Mouse (Mus musculus) gastrocnemius, adult 18-20 months (tissue): ENCODE measurements around the gene Cox19. TPM values are rescaled to one million over a fixed set of nuclear protein-coding genes. Genes with fewer than 3 reads are reported as not detected.

Source experiments
- DNase-seq: peaks from one replicate; pipeline ENCODE4 v3.0.0; 2021; ENCODE audit warnings: low spot score
- microRNA-seq: library from miRNA; unstranded; fragments of <30 nt; microRNA quantifications from one replicate; pipeline ENCODE4 v1.2.0, GENCODE M21; 2021
- total RNA-seq, 2 experiments: library from RNA; stranded (reverse); gene quantifications; 2 replicates each; pipeline ENCODE4 v1.2.3; 2021

Gene Cox19
- total RNA-seq, 2 experiments from 2014 or later = 55.0 to 68.4 TPM

DNA sequence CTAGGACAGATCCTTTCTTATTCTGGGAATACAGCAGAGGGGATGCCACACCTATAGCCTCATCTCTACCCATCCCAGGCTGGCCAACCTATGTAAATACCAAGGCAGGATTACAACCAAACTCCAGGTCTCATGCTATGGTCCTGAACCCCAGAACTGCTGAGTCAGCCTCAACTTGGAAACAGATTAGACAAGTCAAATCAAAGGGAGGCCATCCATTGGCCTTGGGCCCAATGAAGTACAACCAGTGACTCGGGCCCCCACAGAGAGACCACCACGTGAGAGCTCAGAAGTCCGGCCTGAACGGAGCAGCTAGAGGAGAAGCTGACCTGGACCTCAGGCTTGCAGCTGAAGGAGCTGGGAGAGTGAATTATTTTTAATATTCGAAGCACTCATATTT is 53.5 kb downstream of the Cox19 start:
- DNase-seq = no peak

DNA sequence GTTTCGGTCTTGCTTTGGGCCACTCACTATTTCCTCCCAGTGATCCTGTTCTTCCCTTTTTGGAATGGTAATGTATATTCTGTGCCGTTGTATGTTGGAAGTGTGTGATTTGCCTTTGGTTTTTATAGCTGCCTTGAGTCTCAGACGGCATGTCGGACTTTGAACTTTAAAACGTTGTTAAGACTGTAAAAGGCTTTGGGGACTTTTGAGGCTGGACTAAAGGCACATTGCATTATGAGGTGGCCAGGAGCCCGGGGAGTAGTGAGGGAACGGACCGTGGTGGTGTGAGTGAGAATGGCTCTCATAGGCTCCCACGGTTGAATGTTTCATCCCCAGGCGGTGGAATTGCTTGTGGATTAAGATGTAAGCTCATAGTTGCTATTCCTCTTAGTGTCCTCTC is 54.1 kb downstream of the Cox19 start:
- no peak for DNase-seq

DNA sequence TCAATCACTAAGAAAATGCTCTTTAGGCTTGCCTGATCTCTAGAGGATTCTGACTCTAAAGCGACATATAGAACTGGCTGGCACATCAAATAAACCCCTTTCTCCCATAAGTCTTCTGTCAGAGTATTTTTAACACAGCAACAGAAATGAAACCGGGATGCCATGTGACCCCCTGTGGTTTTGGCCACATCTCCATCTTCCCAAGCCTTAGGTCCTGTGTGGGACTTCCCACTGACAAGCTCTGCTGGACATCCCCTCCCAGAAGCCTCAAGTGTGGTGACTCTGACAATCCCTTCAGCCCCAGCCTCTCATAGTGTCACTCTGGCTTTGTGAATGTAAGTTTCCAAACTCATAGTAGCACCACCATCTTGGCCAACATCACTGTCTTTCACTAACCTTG is 57.1 kb downstream of the Cox19 start:
- no peak for DNase-seq

DNA sequence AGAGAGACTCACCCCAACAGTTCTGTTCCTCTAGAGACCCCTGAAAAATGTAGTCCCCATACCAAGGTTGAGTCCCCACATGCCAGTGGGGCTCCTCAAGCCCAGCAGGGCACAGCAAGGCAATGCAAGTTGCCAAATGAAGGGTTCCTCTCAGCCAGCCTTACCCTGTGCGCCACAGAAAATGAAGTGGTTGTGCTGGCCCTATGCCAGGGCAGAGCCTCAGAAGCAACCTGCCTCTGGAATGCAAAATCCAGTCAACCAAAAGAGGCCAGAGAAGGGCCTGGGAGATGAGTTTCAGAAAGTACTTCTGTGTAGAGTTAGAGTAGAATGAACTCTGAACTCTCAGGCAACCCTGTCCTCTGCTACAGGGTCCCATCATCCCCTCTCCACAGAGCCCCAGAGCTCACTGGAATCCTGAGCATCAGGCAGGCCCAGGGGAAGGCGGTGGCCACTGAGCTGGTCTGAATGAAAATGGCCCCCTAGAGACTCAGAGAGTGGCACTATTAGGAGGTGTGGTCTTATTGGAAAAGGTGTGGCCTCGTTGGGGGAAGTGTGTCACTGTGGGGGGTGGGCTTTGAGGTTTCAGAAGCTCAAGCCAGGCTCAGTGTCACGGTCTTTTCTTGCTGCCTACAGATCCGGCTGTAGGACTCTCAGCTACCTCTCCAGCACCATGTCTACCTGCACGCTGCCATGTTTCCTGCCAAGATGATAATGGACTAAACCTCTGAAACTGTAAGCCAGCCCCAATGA is 59.2 kb downstream of the Cox19 start:
- DNase-seq = no peak

DNA sequence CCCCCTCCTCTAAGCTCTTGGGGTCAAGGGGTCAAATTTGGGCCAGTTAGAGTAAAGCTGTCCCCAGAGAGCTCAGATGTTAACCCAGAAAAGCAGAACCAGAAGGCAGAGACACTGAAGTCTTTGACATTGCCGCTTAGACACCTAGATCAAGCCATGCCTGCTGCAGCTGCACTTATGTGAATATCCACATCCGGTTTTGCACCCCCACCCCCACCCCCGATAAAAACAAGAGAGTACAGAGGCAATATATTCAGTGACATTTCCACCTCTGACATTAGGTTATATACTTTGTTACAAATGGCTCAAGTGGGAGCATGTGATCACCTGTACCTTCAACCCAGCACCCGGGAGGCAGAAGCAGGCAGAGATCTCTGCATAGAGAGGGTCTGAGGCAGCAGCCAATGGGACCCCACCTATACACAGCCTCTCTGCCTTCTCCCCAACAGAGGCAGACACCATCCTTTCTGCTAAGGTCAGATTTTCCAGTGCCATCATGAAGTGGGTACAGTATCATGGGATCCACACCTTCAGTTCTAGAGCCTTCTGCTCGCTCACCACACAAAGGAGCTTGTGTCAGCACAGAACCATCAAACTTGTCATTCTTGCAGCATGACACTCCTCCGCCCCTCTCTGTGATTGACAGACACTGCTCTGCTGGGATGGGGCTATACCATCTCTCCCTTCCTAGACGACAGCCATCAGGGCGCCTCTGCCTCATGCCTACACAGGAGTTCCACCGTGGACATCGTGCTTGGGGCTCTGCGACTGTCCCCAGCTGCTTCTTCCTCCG is 60.6 kb downstream of the Cox19 start:
- DNase-seq = no peak

DNA sequence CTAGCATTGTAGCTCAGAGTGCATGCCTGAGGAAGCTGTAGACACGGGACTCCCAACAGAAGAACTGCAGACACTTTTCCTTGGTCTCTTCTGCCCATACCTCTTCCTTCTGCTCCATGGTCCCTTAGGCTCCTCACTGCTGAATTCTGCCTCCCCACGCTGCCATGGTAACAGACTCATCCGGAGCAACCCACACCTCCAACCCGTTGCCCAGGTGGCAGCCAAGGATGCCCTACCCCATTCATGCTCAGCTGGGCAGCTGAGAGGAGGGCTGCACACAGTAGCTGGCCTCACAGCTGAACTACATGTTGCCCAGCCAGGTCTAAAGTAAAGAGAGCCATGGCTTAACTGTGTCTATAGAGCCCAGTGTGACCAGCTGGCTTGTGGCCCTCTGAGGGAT is 62.6 kb downstream of the Cox19 start:
- DNase-seq = no peak

DNA sequence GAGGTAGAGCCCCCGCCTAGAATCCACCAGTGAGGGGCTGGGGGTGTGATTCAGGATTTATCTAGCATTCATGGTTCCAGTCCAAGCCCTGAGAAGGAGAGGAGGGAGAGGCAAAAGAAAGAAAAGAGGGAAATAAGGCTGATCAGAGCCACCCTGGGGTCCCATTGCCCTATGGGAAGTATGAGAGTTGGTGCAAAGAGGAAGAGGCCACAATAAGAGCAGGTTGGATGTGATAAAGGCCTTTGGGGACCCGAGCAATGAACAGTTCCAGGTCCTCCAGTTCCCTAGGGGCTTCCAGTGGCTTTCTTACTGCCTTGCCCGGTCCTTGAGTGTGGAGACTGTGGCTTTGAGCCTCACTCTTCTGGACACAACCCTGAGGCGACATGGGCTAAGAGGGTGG is 63.4 kb downstream of the Cox19 start:
- DNase-seq = no peak

DNA sequence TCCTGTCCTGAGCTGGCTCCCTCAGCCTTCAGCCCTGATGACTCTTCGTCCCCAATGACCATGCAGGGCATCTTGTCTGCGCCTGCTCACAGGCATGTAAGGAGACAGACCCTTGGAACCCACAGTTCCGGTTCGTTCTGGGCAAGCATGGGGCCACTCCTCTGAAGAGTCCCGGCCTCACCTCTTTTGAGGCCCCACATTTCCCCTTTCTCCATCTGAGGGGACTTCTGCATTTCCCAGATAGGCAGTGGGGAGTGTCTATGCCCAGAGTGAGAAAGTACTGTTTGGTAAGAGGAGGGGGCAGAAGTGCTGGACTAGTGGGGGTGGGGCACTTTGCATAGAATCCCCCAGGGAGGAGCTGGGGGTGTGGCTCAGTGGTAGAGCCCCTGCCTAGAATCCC is 64.1 kb downstream of the Cox19 start:
- no peak for DNase-seq

Small RNAs within 50 kb of the gene (microRNA-seq; reads per million reads assigned to microRNA genes)
- 345 reads per million, percentile 71 among the genes with 10 or more reads in this experiment for gene Mir339

Other genes with a start within 250 kb of the Cox19 start
- 1 to 10 TPM in 1 of 2 experiments, under 1 TPM in 1; 0.78 to 1.3 TPM for gene Prkar1b, start 201.4 kb downstream of the Cox19 start, total RNA-seq
- gene Dnaaf5, start 201.2 kb downstream of the Cox19 start, total RNA-seq = 10 to 100 TPM; 16.3 to 18.5 TPM
- 10 to 100 TPM; 36.8 to 37.0 TPM for gene Sun1, start 150.8 kb downstream of the Cox19 start, total RNA-seq
- 10 to 100 TPM; 28.6 to 31.9 TPM for gene Get4, start 99.1 kb downstream of the Cox19 start, total RNA-seq
- gene Adap1, start 25.8 kb downstream of the Cox19 start, total RNA-seq = 1 to 10 TPM in 1 of 2 experiments, under 1 TPM in 1; 0.66 to 1.4 TPM
- gene Cyp2w1, start 1.2 kb upstream of the Cox19 start, total RNA-seq = not detected
- gene Gpr146, start 26.3 kb upstream of the Cox19 start, total RNA-seq = 10 to 100 TPM; 21.8 to 28.9 TPM
- gene C130050O18Rik, start 53.9 kb upstream of the Cox19 start, total RNA-seq = under 1 TPM; 0.12 to 0.21 TPM
- under 1 TPM; 0.59 to 0.82 TPM for gene Gper1, start 71.7 kb upstream of the Cox19 start, total RNA-seq
- gene 3110082I17Rik, start 109.1 kb upstream of the Cox19 start, total RNA-seq = 10 to 100 TPM in 1 of 2 experiments, 1 to 10 TPM in 1; 9.6 to 10.4 TPM
- gene Zfand2a, start 133.1 kb upstream of the Cox19 start, total RNA-seq = 10 to 100 TPM in 1 of 2 experiments, 1 to 10 TPM in 1; 7.6 to 12.0 TPM
- not detected for gene Uncx, start 192.1 kb upstream of the Cox19 start, total RNA-seq